Mouse (Mus musculus): ENCODE measurements at regions not wholly inside any gene's neighbourhood (a gene's known extent, or its start where the extent isn't known, plus 50 kb on each side); places are given as distances from the start of the nearest gene placed in this dataset.

- TF ChIP-seq CTCF (IDR thresholded peaks at IDR 0.05; ENCODE audit: control insufficient read depth, insufficient read depth, insufficient read length) = no peak
- TF ChIP-seq USF1 (IDR thresholded peaks at IDR 0.05; ENCODE audit: low read depth) = no peak
These were observed 240.3 kb downstream of the Rnf152 start for GRCm38 (mm10) chr1:105116231-105116630.
